Mouse (Mus musculus): Measurements from ENCODE around the gene Trmt10c. TPM values are rescaled to one million over a fixed set of nuclear protein-coding genes. Genes with fewer than 3 reads are reported as not detected.

Trmt10c gene
- 2.4 and 3.7 TPM in 2 replicates for polyA plus RNA-seq (2012; rRNA removed; ENCODE audit: low replicate concordance)

DNA sequence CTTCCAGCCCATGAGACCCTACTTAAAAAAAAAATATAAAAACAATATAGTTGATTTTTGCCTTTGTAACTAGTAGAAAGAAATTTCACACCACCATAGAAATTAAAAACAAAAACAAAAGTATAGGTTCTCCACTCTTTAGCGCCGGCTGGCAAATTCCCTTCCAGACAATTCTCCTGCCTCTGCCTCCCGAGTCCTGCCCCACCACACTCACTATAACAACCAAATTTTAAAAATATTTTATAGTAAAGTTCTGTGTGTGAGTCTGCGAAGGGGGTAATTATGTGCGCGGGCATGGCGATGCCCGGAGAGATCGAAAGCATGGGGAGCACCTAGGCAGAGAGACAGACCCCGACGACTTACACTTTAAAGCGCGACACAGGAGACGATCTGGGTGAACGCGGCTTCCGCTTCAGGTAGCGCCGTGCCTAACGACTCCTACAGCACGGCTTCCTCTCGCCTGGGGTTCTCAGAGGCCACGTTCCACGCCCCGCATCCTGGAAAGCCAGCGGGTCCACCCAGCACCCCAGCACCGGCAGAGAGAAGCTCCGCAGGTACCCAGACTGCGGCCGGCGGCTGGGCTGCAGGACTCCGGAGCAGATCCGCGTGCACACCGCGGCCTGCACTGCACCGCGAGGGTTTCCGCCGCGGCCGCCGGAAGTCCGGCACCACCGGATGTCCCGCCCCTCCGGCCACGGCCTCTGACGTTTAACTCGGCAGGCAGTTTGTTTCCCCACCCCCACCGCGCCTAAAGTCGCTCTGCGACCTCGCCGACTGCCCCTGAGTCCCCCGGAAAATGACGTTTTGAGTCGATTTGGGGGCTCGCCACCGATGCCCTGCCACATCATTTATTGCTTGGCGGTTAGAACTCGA, at the start of gene Trmt10c:
TSS of gene Trmt10c (minus strand) at position 682 of the 873 bp plus-strand sequence.

DNA sequence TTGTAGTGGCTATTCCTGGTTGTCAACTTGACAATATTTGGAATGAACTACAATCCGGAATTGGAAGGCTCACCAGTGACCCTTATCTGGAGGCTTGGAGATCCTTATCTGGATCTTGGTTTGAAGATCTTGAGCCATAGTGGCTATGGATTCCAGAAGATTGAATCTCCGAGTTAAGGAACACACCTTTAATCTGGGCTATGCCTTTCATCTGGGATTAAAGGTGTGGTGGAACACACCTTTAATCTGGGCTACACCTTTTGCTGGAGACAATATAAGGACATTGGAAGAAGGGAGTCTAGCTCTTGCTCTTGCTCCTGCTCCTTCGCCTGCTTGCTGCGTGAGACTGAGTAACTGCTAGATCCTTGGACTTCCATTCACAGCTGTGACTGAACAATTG, 10.4 kb upstream of the Trmt10c start, which contains the start of gene Senp7:
TSS of gene Senp7 (plus strand) at position 301 of the 400 bp plus-strand sequence.

DNA sequence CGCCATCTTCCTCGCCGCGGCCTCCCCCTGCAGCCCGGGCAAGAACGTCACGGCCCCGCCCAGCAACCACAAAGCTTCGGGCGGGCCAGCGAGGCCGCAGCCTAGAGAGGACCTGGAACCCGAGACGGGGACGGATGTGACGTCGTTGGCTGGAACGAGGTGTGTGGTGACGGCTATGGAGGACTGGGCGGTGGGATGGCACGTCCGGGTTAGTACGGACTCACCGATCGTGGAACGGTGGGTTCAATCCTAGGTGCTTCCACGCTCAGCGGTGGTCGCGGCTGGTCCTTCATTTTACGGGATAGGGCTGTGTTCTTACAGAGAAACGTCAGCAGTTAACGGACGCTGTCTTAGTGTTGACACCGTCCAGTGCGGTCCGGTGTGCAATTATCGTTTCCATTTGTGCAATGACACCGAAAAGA, 7.9 kb downstream of the Trmt10c start, which contains the start of gene Pcnp:
TSS of gene Pcnp (minus strand) at position 79 of the 422 bp plus-strand sequence.

Other genes with a start within 250 kb of the Trmt10c start
- gene Nfkbiz, start 198.9 kb downstream of the Trmt10c start, polyA plus RNA-seq (2012; rRNA removed; ENCODE audit: low replicate concordance), result 8.4 and 19.2 TPM in 2 replicates
- 2.3 and 2.6 TPM in 2 replicates for gene Nxpe3, start 142.5 kb downstream of the Trmt10c start, polyA plus RNA-seq (2012; rRNA removed; ENCODE audit: low replicate concordance)
- 1.0 and 2.3 TPM in 2 replicates for gene Cep97, start 103.0 kb downstream of the Trmt10c start, polyA plus RNA-seq (2012; rRNA removed; ENCODE audit: low replicate concordance)
- gene Rpl24, start 71.5 kb downstream of the Trmt10c start, polyA plus RNA-seq (2012; rRNA removed; ENCODE audit: low replicate concordance), result 68.1 and 118 TPM in 2 replicates
- gene Zbtb11, start 63.9 kb downstream of the Trmt10c start, polyA plus RNA-seq (2012; rRNA removed; ENCODE audit: low replicate concordance), result 3.9 and 4.3 TPM in 2 replicates
- gene Pcnp, start 8.1 kb downstream of the Trmt10c start, polyA plus RNA-seq (2012; rRNA removed; ENCODE audit: low replicate concordance), result 6.2 and 21.3 TPM in 2 replicates
- gene Senp7, start 10.5 kb upstream of the Trmt10c start, polyA plus RNA-seq (2012; rRNA removed; ENCODE audit: low replicate concordance), result 2.0 and 5.1 TPM in 2 replicates
- gene Impg2, start 166.5 kb upstream of the Trmt10c start, polyA plus RNA-seq (2012; rRNA removed; ENCODE audit: low replicate concordance), result 0.04 and 0.20 TPM in 2 replicates